Mouse (Mus musculus) lung, embryonic 16.5 days (tissue): ENCODE results near the gene Cenpv. TPM values are rescaled to one million over a fixed set of nuclear protein-coding genes. Genes with fewer than 3 reads are reported as not detected.

Experiments used
- ATAC-seq: fragments of 200-750 bp; cut with Nextera tagmentation; 2 replicates; pipeline ENCODE4 v1.8.0; 2017; ENCODE audit warnings: low read depth, mild to moderate bottlenecking, moderate library complexity
- H3K27ac ChIP-seq: fragments of 300-500 bp; sonication (generic); 2 replicates; pipeline ENCODE4 v1.5.1; 2014; ENCODE audit warnings: mild to moderate bottlenecking, control low read depth, low read length
- H3K27me3 ChIP-seq: fragments of 300-500 bp; sonication (generic); 2 replicates; pipeline ENCODE4 v1.6.1; 2014; ENCODE audit warnings: low read depth, low read length, mixed read lengths; ENCODE audit not compliant: control insufficient read depth, insufficient read depth
- H3K36me3 ChIP-seq: fragments of 300-500 bp; sonication (generic); 2 replicates; pipeline ENCODE4 v1.6.1; 2014; ENCODE audit warnings: low read length; ENCODE audit not compliant: control insufficient read depth, insufficient read depth
- H3K4me1 ChIP-seq: fragments of 300-500 bp; sonication (generic); replicated peaks from 2 replicates; pipeline ENCODE4 v1.6.1; 2014; ENCODE audit warnings: low read length, mixed read lengths; ENCODE audit not compliant: control insufficient read depth, insufficient read depth
- H3K4me2 ChIP-seq: fragments of 300-500 bp; sonication (generic); 2 replicates; pipeline ENCODE4 v1.6.1; 2014; ENCODE audit warnings: low read depth, low read length, control low read depth
- H3K4me3 ChIP-seq: fragments of 300-500 bp; sonication (generic); 2 replicates; pipeline ENCODE4 v1.5.1; 2014; ENCODE audit warnings: mild to moderate bottlenecking, low read length, control low read depth
- H3K9ac ChIP-seq: fragments of 300-500 bp; sonication (generic); 2 replicates; pipeline ENCODE4 v1.6.1; 2014; ENCODE audit warnings: low read length, control low read depth
- H3K9me3 ChIP-seq: fragments of 300-500 bp; sonication (generic); 2 replicates; pipeline ENCODE4 v1.6.1; 2016; ENCODE audit warnings: low read length; ENCODE audit not compliant: control insufficient read depth
- WGBS: fragments of 180-500 bp; shearing (Covaris S2); extraction: QIAGEN DNeasy Blood & Tissue Kit; methylation state at CpG from one replicate; pipeline ENCODE4 v1.1.7; 2014; 5-methylcytosine and 5-hydroxymethylcytosine counted together
- polyA plus RNA-seq: library from polyadenylated mRNA; unstranded; fragments of >200 nt; fragmentation: Nextera tagmentation; extraction: Ambion mirVana; gene quantifications from 2 replicates; pipeline ENCODE4 v1.2.1, GENCODE M21; 2015

Cenpv gene
- polyA plus RNA-seq, 1 experiment from 2014 or later, result 9.0 TPM

GRCm38 (mm10) chr11:62479581-62479980 lies 59.5 kb downstream of the Cenpv start:
- WGBS, result 69% methylated on average over 5 of the region's 5 CpGs

GRCm38 (mm10) chr11:62478931-62479330 lies 60.1 kb downstream of the Cenpv start:
- ATAC-seq, result no peak
- Histone ChIP-seq H3K4me3 (no peak overlapping the region), H3K27me3 (no peaks in the 10 kb centered on the region), H3K9me3 (no peaks in the 10 kb centered on the region), H3K36me3 (no peaks in the 10 kb centered on the region), H3K27ac (no peak overlapping the region), H3K9ac (no peak overlapping the region), H3K4me2 (no peak overlapping the region), H3K4me1 (no peaks in the 10 kb centered on the region)
- WGBS, result 63% methylated on average over 6 of the region's 6 CpGs

More at GRCm38 (mm10) chr11:62479581-62479980, 59.5 kb downstream of the Cenpv start:
- H3K9ac ChIP-seq, result no peak overlapping the region
- H3K36me3 ChIP-seq, result no peaks in the 10 kb centered on the region
- H3K4me1 ChIP-seq, result no peaks in the 10 kb centered on the region
- no peak overlapping the region for H3K27ac ChIP-seq
- no peak overlapping the region for H3K4me2 ChIP-seq
- no peak for ATAC-seq
- no peaks in the 10 kb centered on the region for H3K9me3 ChIP-seq
- no peaks in the 10 kb centered on the region for H3K27me3 ChIP-seq
- H3K4me3 ChIP-seq, result no peak overlapping the region

GRCm38 (mm10) chr11:62476156-62476555 lies 62.9 kb downstream of the Cenpv start:
- H3K4me3 ChIP-seq, result no peak overlapping the region
- no peaks in the 10 kb centered on the region for H3K36me3 ChIP-seq
- H3K4me2 ChIP-seq, result no peak overlapping the region
- H3K9me3 ChIP-seq, result no peaks in the 10 kb centered on the region
- no peak overlapping the region for H3K27ac ChIP-seq
- H3K9ac ChIP-seq, result no peak overlapping the region
- no peaks in the 10 kb centered on the region for H3K27me3 ChIP-seq
- WGBS, result 85% methylated on average over 4 of the region's 4 CpGs
- H3K4me1 ChIP-seq, result no peaks in the 10 kb centered on the region
- no peak for ATAC-seq

Other genes starting within 250 kb of the Cenpv start
- gene Pigl, start 80.8 kb downstream of the Cenpv start, polyA plus RNA-seq, result 9.3 and 10.5 TPM in 2 replicates
- gene Ncor1, start 80.7 kb downstream of the Cenpv start, polyA plus RNA-seq, result 55.8 and 65.8 TPM in 2 replicates
- 3,082 and 3,189 TPM in 2 replicates for gene Ubb, start 11.9 kb upstream of the Cenpv start, polyA plus RNA-seq
- gene Trpv2, start 35.2 kb upstream of the Cenpv start, polyA plus RNA-seq, result 4.8 and 4.9 TPM in 2 replicates
- 10.6 and 11.8 TPM in 2 replicates for gene Lrrc75a, start 109.3 kb upstream of the Cenpv start, polyA plus RNA-seq
- 34.6 and 38.1 TPM in 2 replicates for gene Mmgt2, start 109.4 kb upstream of the Cenpv start, polyA plus RNA-seq
- gene Zfp287, start 192.6 kb upstream of the Cenpv start, polyA plus RNA-seq, result 5.4 and 5.8 TPM in 2 replicates
- not detected in 2 replicates for gene Gm10428, start 213.8 kb upstream of the Cenpv start, polyA plus RNA-seq